Mouse (Mus musculus): ENCODE data around the gene Klk1b5. TPM values are rescaled to one million over a fixed set of nuclear protein-coding genes. Genes with fewer than 3 reads are reported as not detected.
"Not testable (repeated sequence)": the region's sequence is repeated elsewhere in the genome, so short reads cannot be mapped to it uniquely, and the experiment has no call there.

Klk1b5 gene
- polyA plus RNA-seq, 1 experiment from 2014 or later: 0.16 TPM

- H3K9me3 ChIP-seq (ENCODE audit: control insufficient read depth, low read length): no peaks in the 10 kb centered on the region
- H3K4me1 ChIP-seq (ENCODE audit: control insufficient read depth, insufficient read depth, low read length): peaks cover 16% of the 10 kb centered on the region
- no peak overlapping the region for H3K4me2 ChIP-seq (ENCODE audit: low read depth, low read length)
- H3K27ac ChIP-seq (ENCODE audit: low read length): no peak overlapping the region
- no peak overlapping the region for H3K4me3 ChIP-seq (ENCODE audit: low read length)
- no peak for ATAC-seq
- no peaks in the 10 kb centered on the region for H3K27me3 ChIP-seq (replicated peaks; ENCODE audit: control insufficient read depth, insufficient read depth, low read length)
- H3K9ac ChIP-seq (ENCODE audit: low read depth, low read length): no peak overlapping the region
- 92% methylated on average over 4 of the region's 4 CpGs for WGBS
- peaks cover 22% of the 10 kb centered on the region for H3K36me3 ChIP-seq (ENCODE audit: control insufficient read depth, insufficient read depth, low read length)
Measured at GRCm38 (mm10) chr7:44249248-44249647, 33.5 kb downstream of the Klk1b5 start.

GRCm38 (mm10) chr7:44250732-44251275 lies 35.1 kb downstream of the Klk1b5 start:
- not testable (repeated sequence) for H3K27me3 ChIP-seq (replicated peaks; ENCODE audit: control insufficient read depth, insufficient read depth, low read length); H3K4me3 ChIP-seq (ENCODE audit: low read length); H3K4me2 ChIP-seq (ENCODE audit: low read depth, low read length); H3K9ac ChIP-seq (ENCODE audit: low read depth, low read length); ATAC-seq; H3K27ac ChIP-seq (ENCODE audit: low read length); H3K9me3 ChIP-seq (ENCODE audit: control insufficient read depth, low read length)
- H3K4me1 ChIP-seq (ENCODE audit: control insufficient read depth, insufficient read depth, low read length): peaks cover 10% of the 10 kb centered on the region
- peaks cover 22% of the 10 kb centered on the region for H3K36me3 ChIP-seq (ENCODE audit: control insufficient read depth, insufficient read depth, low read length)
- 92% methylated on average over 17 of the region's 17 CpGs for WGBS

- WGBS: 62% methylated on average over 15 of the region's 15 CpGs
- Histone ChIP-seq H3K4me1 (ENCODE audit: control insufficient read depth, insufficient read depth, low read length) (peaks cover 5% of the 10 kb centered on the region; the same call in 1 of the 2 replicates), H3K9ac (ENCODE audit: low read depth, low read length) (no peak overlapping the region), H3K27me3 (replicated peaks; ENCODE audit: control insufficient read depth, insufficient read depth, low read length) (no peaks in the 10 kb centered on the region), H3K4me2 (ENCODE audit: low read depth, low read length) (no peak overlapping the region), H3K4me3 (ENCODE audit: low read length) (no peak overlapping the region), H3K9me3 (ENCODE audit: control insufficient read depth, low read length) (no peaks in the 10 kb centered on the region), H3K36me3 (ENCODE audit: control insufficient read depth, insufficient read depth, low read length) (peaks cover 22% of the 10 kb centered on the region), H3K27ac (ENCODE audit: low read length) (no peak overlapping the region)
- ATAC-seq: peak; percentile 4; the same call in 1 of the 2 replicates
Measured at GRCm38 (mm10) chr7:44253023-44253616, 37.4 kb downstream of the Klk1b5 start.

GRCm38 (mm10) chr7:44254930-44255329 lies 39.2 kb downstream of the Klk1b5 start:
- no peak overlapping the region for H3K27ac ChIP-seq (ENCODE audit: low read length)
- WGBS: 70% methylated on average over 6 of the region's 6 CpGs
- ATAC-seq: no peak

GRCm38 (mm10) chr7:44257278-44257677 lies 41.5 kb downstream of the Klk1b5 start, which contains the start of gene Acp4:
TSS of gene Acp4 (minus strand) at chr7:44257378.
- Histone ChIP-seq H3K9ac (ENCODE audit: low read depth, low read length) (no peak within 1 kb of the TSS), H3K27ac (ENCODE audit: low read length) (no peak within 1 kb of the TSS), H3K36me3 (ENCODE audit: control insufficient read depth, insufficient read depth, low read length) (peaks cover 5% of the 10 kb centered on the region), H3K4me3 (ENCODE audit: low read length) (no peak within 1 kb of the TSS), H3K27me3 (replicated peaks; ENCODE audit: control insufficient read depth, insufficient read depth, low read length) (no peaks in the 10 kb centered on the region), H3K9me3 (ENCODE audit: control insufficient read depth, low read length) (no peaks in the 10 kb centered on the region), H3K4me1 (ENCODE audit: control insufficient read depth, insufficient read depth, low read length) (no peaks in the 10 kb centered on the region), H3K4me2 (ENCODE audit: low read depth, low read length) (no peak within 1 kb of the TSS)
- no peak for ATAC-seq
- 77% methylated on average over 4 of the region's 4 CpGs for WGBS

More at GRCm38 (mm10) chr7:44254930-44255329, 39.2 kb downstream of the Klk1b5 start:
- Histone ChIP-seq H3K27me3 (replicated peaks; ENCODE audit: control insufficient read depth, insufficient read depth, low read length) (no peaks in the 10 kb centered on the region), H3K36me3 (ENCODE audit: control insufficient read depth, insufficient read depth, low read length) (peaks cover 18% of the 10 kb centered on the region), H3K9me3 (ENCODE audit: control insufficient read depth, low read length) (no peaks in the 10 kb centered on the region), H3K4me1 (ENCODE audit: control insufficient read depth, insufficient read depth, low read length) (no peaks in the 10 kb centered on the region), H3K9ac (ENCODE audit: low read depth, low read length) (no peak overlapping the region), H3K4me3 (ENCODE audit: low read length) (no peak overlapping the region), H3K4me2 (ENCODE audit: low read depth, low read length) (no peak overlapping the region)

- no peak overlapping the region for H3K4me2 ChIP-seq (ENCODE audit: low read depth, low read length)
- ATAC-seq: no peak
- H3K4me1 ChIP-seq (ENCODE audit: control insufficient read depth, insufficient read depth, low read length): no peaks in the 10 kb centered on the region
- H3K36me3 ChIP-seq (ENCODE audit: control insufficient read depth, insufficient read depth, low read length): no peaks in the 10 kb centered on the region
- 69% methylated on average over 6 of the region's 6 CpGs for WGBS
- H3K27ac ChIP-seq (ENCODE audit: low read length): no peak overlapping the region
- no peak overlapping the region for H3K4me3 ChIP-seq (ENCODE audit: low read length)
- H3K27me3 ChIP-seq (replicated peaks; ENCODE audit: control insufficient read depth, insufficient read depth, low read length): peaks cover 10% of the 10 kb centered on the region; the same call in 1 of the 2 replicates
- H3K9me3 ChIP-seq (ENCODE audit: control insufficient read depth, low read length): no peaks in the 10 kb centered on the region
- no peak overlapping the region for H3K9ac ChIP-seq (ENCODE audit: low read depth, low read length)
Measured at GRCm38 (mm10) chr7:44260410-44260809, 44.7 kb downstream of the Klk1b5 start.

GRCm38 (mm10) chr7:44261147-44261546 lies 45.4 kb downstream of the Klk1b5 start, which contains the start of gene Gm15517:
TSS of gene Gm15517 (plus strand) at chr7:44261447.
- no peak for ATAC-seq
- peaks cover 10% of the 10 kb centered on the region; the same call in 1 of the 2 replicates for H3K27me3 ChIP-seq (replicated peaks; ENCODE audit: control insufficient read depth, insufficient read depth, low read length)
- H3K36me3 ChIP-seq (ENCODE audit: control insufficient read depth, insufficient read depth, low read length): no peaks in the 10 kb centered on the region
- no peaks in the 10 kb centered on the region for H3K9me3 ChIP-seq (ENCODE audit: control insufficient read depth, low read length)
- H3K9ac ChIP-seq (ENCODE audit: low read depth, low read length): no peak within 1 kb of the TSS
- no peak within 1 kb of the TSS for H3K27ac ChIP-seq (ENCODE audit: low read length)
- no peaks in the 10 kb centered on the region for H3K4me1 ChIP-seq (ENCODE audit: control insufficient read depth, insufficient read depth, low read length)
- 41% methylated on average over 5 of the region's 5 CpGs for WGBS
- H3K4me3 ChIP-seq (ENCODE audit: low read length): no peak within 1 kb of the TSS
- H3K4me2 ChIP-seq (ENCODE audit: low read depth, low read length): no peak within 1 kb of the TSS

GRCm38 (mm10) chr7:44262791-44263643 lies 47.3 kb downstream of the Klk1b5 start:
- H3K36me3 ChIP-seq (ENCODE audit: control insufficient read depth, insufficient read depth, low read length): no peaks in the 10 kb centered on the region
- peak overlapping the region; percentile 20; the same call in 1 of the 2 replicates for H3K4me3 ChIP-seq (ENCODE audit: low read length)
- peaks cover 10% of the 10 kb centered on the region; the same call in 1 of the 2 replicates for H3K27me3 ChIP-seq (replicated peaks; ENCODE audit: control insufficient read depth, insufficient read depth, low read length)
- ATAC-seq: peak; percentile 83
- H3K4me1 ChIP-seq (ENCODE audit: control insufficient read depth, insufficient read depth, low read length): no peaks in the 10 kb centered on the region
- WGBS: 3% methylated on average over 34 of the region's 34 CpGs
- H3K9ac ChIP-seq (ENCODE audit: low read depth, low read length): no peak overlapping the region
- no peak overlapping the region for H3K27ac ChIP-seq (ENCODE audit: low read length)
- no peaks in the 10 kb centered on the region for H3K9me3 ChIP-seq (ENCODE audit: control insufficient read depth, low read length)
- H3K4me2 ChIP-seq (ENCODE audit: low read depth, low read length): peak overlapping the region; percentile 49

GRCm38 (mm10) chr7:44268117-44268516 lies 52.4 kb downstream of the Klk1b5 start:
- WGBS: 73% methylated on average over 11 of the region's 11 CpGs
- peaks cover 7% of the 10 kb centered on the region; the same call in 1 of the 2 replicates for H3K27me3 ChIP-seq (replicated peaks; ENCODE audit: control insufficient read depth, insufficient read depth, low read length)
- H3K9me3 ChIP-seq (ENCODE audit: control insufficient read depth, low read length): no peaks in the 10 kb centered on the region
- no peaks in the 10 kb centered on the region for H3K36me3 ChIP-seq (ENCODE audit: control insufficient read depth, insufficient read depth, low read length)
- no peak overlapping the region for H3K9ac ChIP-seq (ENCODE audit: low read depth, low read length)
- H3K27ac ChIP-seq (ENCODE audit: low read length): no peak overlapping the region
- ATAC-seq: no peak
- no peak overlapping the region for H3K4me2 ChIP-seq (ENCODE audit: low read depth, low read length)
- no peak overlapping the region for H3K4me3 ChIP-seq (ENCODE audit: low read length)
- H3K4me1 ChIP-seq (ENCODE audit: control insufficient read depth, insufficient read depth, low read length): no peaks in the 10 kb centered on the region

All from intestine, embryonic 16.5 days (tissue).